Mouse (Mus musculus): ENCODE results near the gene C1qa. TPM values are rescaled to one million over a fixed set of nuclear protein-coding genes. Genes with fewer than 3 reads are reported as not detected.
A peak's percentile ranks its signal among the peaks of the same experiment; 100 is the strongest.

The C1qa gene
- polyA plus RNA-seq, 1 experiment = 5.2 TPM

GRCm38 (mm10) chr4:136892811-136893210 is 5.8 kb downstream of the C1qa start, which contains the start of gene C1qc:
C1qc (minus strand) TSS chr4:136893065.
- Histone ChIP-seq H3K27me3 (ENCODE audit: control insufficient read depth, insufficient read depth, low read length) (no peaks in the 10 kb centered on the region), H3K27ac (ENCODE audit: control insufficient read depth, insufficient read depth, low read depth, low read length) (no peak within 1 kb of the TSS)
- no peak for TF ChIP-seq POLR2A (IDR thresholded peaks at IDR 0.05; ENCODE audit: control insufficient read depth, low read depth, low read length)
- no peak for TF ChIP-seq CTCF (IDR thresholded peaks at IDR 0.05; ENCODE audit: control insufficient read depth, insufficient read depth, insufficient replicate concordance, low read depth, low read length)

GRCm38 (mm10) chr4:136892371-136892770 is 6.2 kb downstream of the C1qa start:
- Histone ChIP-seq H3K27ac (ENCODE audit: control insufficient read depth, insufficient read depth, low read depth, low read length) (no peak overlapping the region), H3K4me3 (ENCODE audit: control insufficient read depth, low read depth, low read length) (peak overlapping the region; percentile 14), H3K36me3 (ENCODE audit: control insufficient read depth, insufficient read depth, low read length) (no peaks in the 10 kb centered on the region), H3K27me3 (ENCODE audit: control insufficient read depth, insufficient read depth, low read length) (no peaks in the 10 kb centered on the region), H3K4me1 (ENCODE audit: control insufficient read depth, insufficient read depth, low read length) (no peaks in the 10 kb centered on the region; the same call in 1 of the 2 replicates)
- TF ChIP-seq CTCF (IDR thresholded peaks at IDR 0.05; ENCODE audit: control insufficient read depth, insufficient read depth, insufficient replicate concordance, low read depth, low read length) = no peak

More at GRCm38 (mm10) chr4:136892811-136893210, 5.8 kb downstream of the C1qa start, which contains the start of gene C1qc:
- Histone ChIP-seq H3K4me1 (ENCODE audit: control insufficient read depth, insufficient read depth, low read length) (no peaks in the 10 kb centered on the region; the same call in 1 of the 2 replicates), H3K4me3 (ENCODE audit: control insufficient read depth, low read depth, low read length) (peak within 1 kb of the TSS; percentile 14), H3K36me3 (ENCODE audit: control insufficient read depth, insufficient read depth, low read length) (no peaks in the 10 kb centered on the region)

- Histone ChIP-seq H3K27me3 (ENCODE audit: control insufficient read depth, insufficient read depth, low read length) (no peaks in the 10 kb centered on the region), H3K4me1 (ENCODE audit: control insufficient read depth, insufficient read depth, low read length) (no peaks in the 10 kb centered on the region; the same call in 1 of the 2 replicates), H3K27ac (ENCODE audit: control insufficient read depth, insufficient read depth, low read depth, low read length) (no peak overlapping the region), H3K36me3 (ENCODE audit: control insufficient read depth, insufficient read depth, low read length) (no peaks in the 10 kb centered on the region), H3K4me3 (ENCODE audit: control insufficient read depth, low read depth, low read length) (no peak overlapping the region)
- TF ChIP-seq POLR2A (IDR thresholded peaks at IDR 0.05; ENCODE audit: control insufficient read depth, low read depth, low read length) (no peak), CTCF (IDR thresholded peaks at IDR 0.05; ENCODE audit: control insufficient read depth, insufficient read depth, insufficient replicate concordance, low read depth, low read length) (no peak)
Measured at GRCm38 (mm10) chr4:136891115-136891514, 7.5 kb downstream of the C1qa start.

GRCm38 (mm10) chr4:136889981-136890380 is 8.6 kb downstream of the C1qa start:
- no peak overlapping the region for H3K27ac ChIP-seq (ENCODE audit: control insufficient read depth, insufficient read depth, low read depth, low read length)
- no peaks in the 10 kb centered on the region for H3K4me1 ChIP-seq (ENCODE audit: control insufficient read depth, insufficient read depth, low read length)
- H3K4me3 ChIP-seq (ENCODE audit: control insufficient read depth, low read depth, low read length) = no peak overlapping the region
- H3K36me3 ChIP-seq (ENCODE audit: control insufficient read depth, insufficient read depth, low read length) = no peaks in the 10 kb centered on the region
- TF ChIP-seq CTCF (IDR thresholded peaks at IDR 0.05; ENCODE audit: control insufficient read depth, insufficient read depth, insufficient replicate concordance, low read depth, low read length) = no peak
- TF ChIP-seq POLR2A (IDR thresholded peaks at IDR 0.05; ENCODE audit: control insufficient read depth, low read depth, low read length) = no peak
- no peaks in the 10 kb centered on the region for H3K27me3 ChIP-seq (ENCODE audit: control insufficient read depth, insufficient read depth, low read length)

- H3K27me3 ChIP-seq (ENCODE audit: control insufficient read depth, insufficient read depth, low read length) = no peaks in the 10 kb centered on the region
- no peak overlapping the region for H3K27ac ChIP-seq (ENCODE audit: control insufficient read depth, insufficient read depth, low read depth, low read length)
- H3K4me3 ChIP-seq (ENCODE audit: control insufficient read depth, low read depth, low read length) = no peak overlapping the region
- no peaks in the 10 kb centered on the region for H3K36me3 ChIP-seq (ENCODE audit: control insufficient read depth, insufficient read depth, low read length)
- no peak for TF ChIP-seq CTCF (IDR thresholded peaks at IDR 0.05; ENCODE audit: control insufficient read depth, insufficient read depth, insufficient replicate concordance, low read depth, low read length)
- no peak for TF ChIP-seq POLR2A (IDR thresholded peaks at IDR 0.05; ENCODE audit: control insufficient read depth, low read depth, low read length)
- H3K4me1 ChIP-seq (ENCODE audit: control insufficient read depth, insufficient read depth, low read length) = no peaks in the 10 kb centered on the region
Measured at GRCm38 (mm10) chr4:136887714-136888113, 10.9 kb downstream of the C1qa start.

- H3K4me1 ChIP-seq (ENCODE audit: control insufficient read depth, insufficient read depth, low read length) = no peaks in the 10 kb centered on the region
- no peak within 1 kb of the TSS; the same call in none of the 2 replicates for H3K27ac ChIP-seq (ENCODE audit: control insufficient read depth, insufficient read depth, low read depth, low read length)
- H3K36me3 ChIP-seq (ENCODE audit: control insufficient read depth, insufficient read depth, low read length) = no peaks in the 10 kb centered on the region
- H3K4me3 ChIP-seq (ENCODE audit: control insufficient read depth, low read depth, low read length) = no peak within 1 kb of the TSS
- no peaks in the 10 kb centered on the region for H3K27me3 ChIP-seq (ENCODE audit: control insufficient read depth, insufficient read depth, low read length)
- TF ChIP-seq POLR2A (IDR thresholded peaks at IDR 0.05; ENCODE audit: control insufficient read depth, low read depth, low read length) = 0 out of 2 replicates have a peak, but pooled peaks have one; percentile 1
- TF ChIP-seq CTCF (IDR thresholded peaks at IDR 0.05; ENCODE audit: control insufficient read depth, insufficient read depth, insufficient replicate concordance, low read depth, low read length) = no peak
Measured at GRCm38 (mm10) chr4:136886101-136886500, 12.5 kb downstream of the C1qa start, which contains the start of gene C1qb. C1qb (minus strand) TSS chr4:136886187.

- Histone ChIP-seq H3K27ac (ENCODE audit: control insufficient read depth, insufficient read depth, low read depth, low read length) (no peak overlapping the region), H3K4me1 (ENCODE audit: control insufficient read depth, insufficient read depth, low read length) (peaks cover 9% of the 10 kb centered on the region), H3K4me3 (ENCODE audit: control insufficient read depth, low read depth, low read length) (peak overlapping the region; percentile 82), H3K27me3 (ENCODE audit: control insufficient read depth, insufficient read depth, low read length) (no peaks in the 10 kb centered on the region), H3K36me3 (ENCODE audit: control insufficient read depth, insufficient read depth, low read length) (no peaks in the 10 kb centered on the region)
- peak; percentile 16; the same call in 1 of the 2 replicates for TF ChIP-seq CTCF (IDR thresholded peaks at IDR 0.05; ENCODE audit: control insufficient read depth, insufficient read depth, insufficient replicate concordance, low read depth, low read length)
- no peak for TF ChIP-seq POLR2A (IDR thresholded peaks at IDR 0.05; ENCODE audit: control insufficient read depth, low read depth, low read length)
Measured at GRCm38 (mm10) chr4:136878601-136879000, 20.0 kb downstream of the C1qa start.

Measured in testis, adult 2 months (tissue).